Comparison of ENCODE assay signal across 25 mouse cellular contexts in the genomic region with DNA sequence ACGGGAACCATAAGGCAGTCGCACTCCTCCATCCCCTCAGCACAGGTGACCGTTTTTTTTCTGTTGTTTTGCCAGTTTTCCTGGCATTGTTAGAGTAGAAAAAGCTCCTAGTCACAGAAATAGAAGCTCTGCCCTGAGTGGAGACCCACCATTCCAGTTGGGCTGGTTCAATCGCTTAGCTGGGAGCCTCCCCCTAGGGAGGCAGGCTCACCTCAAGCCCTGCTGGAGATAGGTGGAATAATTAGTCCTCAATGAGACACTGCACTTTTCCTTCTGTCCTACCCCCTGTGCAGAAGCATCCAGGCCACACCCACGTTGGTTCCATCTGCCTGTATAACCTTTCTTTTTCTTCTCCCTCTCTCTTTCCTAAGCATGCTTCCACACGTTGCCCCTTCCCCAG. TPM values are rescaled to one million over a fixed set of nuclear protein-coding genes. Genes with fewer than 3 reads are reported as not detected.
DNase-seq lines count a peak whose midpoint lies in the region; ATAC-seq and TF ChIP-seq lines count a peak whose summit lies in the region.
"Had no signal": no experiment of that assay in that cellular context is flagged by ENCODE, and none has a peak within 500 bp of the region (broad histone marks: within the 10 kb centered on the region; RNA-seq: fewer than 3 reads in every experiment).

No protein-coding gene starts in this region.

- TF ChIP-seq EP300 in lung, postnatal 0 days (IDR thresholded peaks at IDR 0.05): no peak

- no peak overlapping the region for H3K4me2 ChIP-seq in forebrain, embryonic 13.5 days
- H3K4me2 ChIP-seq in lung, postnatal 0 days (replicated peaks; ENCODE audit: low read depth, low read length): no peak overlapping the region
- no peak overlapping the region for H3K4me2 ChIP-seq in embryonic facial prominence, embryonic 15.5 days (replicated peaks)
- no peak overlapping the region for H3K4me2 ChIP-seq in stomach, embryonic 16.5 days (ENCODE audit: low read depth, low read length)
- H3K4me2 ChIP-seq: hindbrain, embryonic 13.5 days; limb, embryonic 15.5 days had no signal

- ATAC-seq in forebrain, embryonic 13.5 days: no peak
- ATAC-seq in lung, postnatal 0 days: peak; percentile 17; the same call in 1 of the 2 replicates
- ATAC-seq in embryonic facial prominence, embryonic 15.5 days (ENCODE audit: insufficient number of reproducible peaks, low FRiP score, low TSS enrichment, low read depth): peak; percentile 78; the same call in 1 of the 2 replicates
- ATAC-seq in stomach, embryonic 16.5 days (ENCODE audit: insufficient read depth, low FRiP score): peak; percentile 49; the same call in 1 of the 2 replicates
- ATAC-seq: forebrain, postnatal 0 days; liver, postnatal 0 days had no signal

- 0 out of 2 replicates have a peak overlapping the region, but pooled peaks have one; percentile 8 for H3K27ac ChIP-seq in forebrain, embryonic 10.5 days
- H3K27ac ChIP-seq in forebrain, embryonic 13.5 days: no peak overlapping the region
- no peak overlapping the region for H3K27ac ChIP-seq in lung, postnatal 0 days (ENCODE audit: low read length)
- H3K27ac ChIP-seq in embryonic facial prominence, embryonic 15.5 days (replicated peaks): peak overlapping the region; percentile 68
- H3K27ac ChIP-seq in stomach, embryonic 16.5 days (ENCODE audit: low read length): peak overlapping the region; percentile 71
- H3K27ac ChIP-seq: gastrocnemius, adult 2 months; hindbrain, embryonic 13.5 days; layer of hippocampus, adult 2 months; left cerebral cortex, adult 2 months; limb, embryonic 15.5 days; midbrain, embryonic 10.5 days had no signal

- peak; percentile 19; the same call in 1 of the 2 replicates for TF ChIP-seq CTCF in lung, postnatal 0 days (IDR thresholded peaks at IDR 0.05)

- peaks cover 8% of the 10 kb centered on the region for H3K4me1 ChIP-seq in forebrain, embryonic 10.5 days
- peaks cover 11% of the 10 kb centered on the region for H3K4me1 ChIP-seq in forebrain, embryonic 13.5 days
- H3K4me1 ChIP-seq in lung, postnatal 0 days (ENCODE audit: insufficient read depth, low read depth, low read length): peaks cover 11% of the 10 kb centered on the region; the same call in 1 of the 2 replicates
- H3K4me1 ChIP-seq in embryonic facial prominence, embryonic 15.5 days: peaks cover 18% of the 10 kb centered on the region
- peaks cover 19% of the 10 kb centered on the region for H3K4me1 ChIP-seq in stomach, embryonic 16.5 days (ENCODE audit: control insufficient read depth, insufficient read depth, low read length)

- no peaks in the 10 kb centered on the region for H3K27me3 ChIP-seq in forebrain, embryonic 10.5 days (ENCODE audit: poor library complexity, severe bottlenecking)
- H3K27me3 ChIP-seq in forebrain, embryonic 13.5 days: no peaks in the 10 kb centered on the region
- no peaks in the 10 kb centered on the region for H3K27me3 ChIP-seq in lung, postnatal 0 days (replicated peaks; ENCODE audit: insufficient read depth, low read length)
- no peaks in the 10 kb centered on the region for H3K27me3 ChIP-seq in embryonic facial prominence, embryonic 15.5 days
- no peaks in the 10 kb centered on the region for H3K27me3 ChIP-seq in stomach, embryonic 16.5 days (ENCODE audit: control insufficient read depth, insufficient read depth, low read length)
- H3K27me3 ChIP-seq: CH12.LX; hindbrain, embryonic 13.5 days; limb, embryonic 15.5 days had no signal

- WGBS in forebrain, embryonic 10.5 days: 46% methylated on average over 6 of the region's 6 CpGs
- WGBS in forebrain, embryonic 13.5 days: 48% methylated on average over 6 of the region's 6 CpGs
- WGBS in lung, postnatal 0 days: 34% methylated on average over 6 of the region's 6 CpGs
- 31% methylated on average over 6 of the region's 6 CpGs for WGBS in embryonic facial prominence, embryonic 15.5 days
- 36% methylated on average over 6 of the region's 6 CpGs for WGBS in stomach, embryonic 16.5 days

- no peaks in the 10 kb centered on the region for H3K9me3 ChIP-seq in forebrain, embryonic 10.5 days
- no peaks in the 10 kb centered on the region for H3K9me3 ChIP-seq in forebrain, embryonic 13.5 days (replicated peaks)
- no peaks in the 10 kb centered on the region for H3K9me3 ChIP-seq in lung, postnatal 0 days (ENCODE audit: low read length)
- no peaks in the 10 kb centered on the region for H3K9me3 ChIP-seq in embryonic facial prominence, embryonic 15.5 days (replicated peaks)
- no peaks in the 10 kb centered on the region for H3K9me3 ChIP-seq in stomach, embryonic 16.5 days (replicated peaks; ENCODE audit: control insufficient read depth, low read length)
- H3K9me3 ChIP-seq: hindbrain, embryonic 13.5 days; limb, embryonic 15.5 days; midbrain, embryonic 10.5 days had no signal

- no peak overlapping the region for H3K9ac ChIP-seq in forebrain, embryonic 13.5 days
- H3K9ac ChIP-seq in lung, postnatal 0 days (replicated peaks; ENCODE audit: low read depth): no peak overlapping the region
- H3K9ac ChIP-seq in embryonic facial prominence, embryonic 15.5 days: no peak overlapping the region
- no peak overlapping the region for H3K9ac ChIP-seq in stomach, embryonic 16.5 days (ENCODE audit: low read length)
- H3K9ac ChIP-seq: forebrain, postnatal 0 days; hindbrain, embryonic 13.5 days; limb, embryonic 15.5 days; liver, postnatal 0 days had no signal

- H3K36me3 ChIP-seq in forebrain, embryonic 10.5 days (replicated peaks): no peaks in the 10 kb centered on the region
- H3K36me3 ChIP-seq in forebrain, embryonic 13.5 days (ENCODE audit: poor library complexity, severe bottlenecking): no peaks in the 10 kb centered on the region
- no peaks in the 10 kb centered on the region for H3K36me3 ChIP-seq in lung, postnatal 0 days (ENCODE audit: insufficient read depth, low read length)
- H3K36me3 ChIP-seq in embryonic facial prominence, embryonic 15.5 days: no peaks in the 10 kb centered on the region
- no peaks in the 10 kb centered on the region for H3K36me3 ChIP-seq in stomach, embryonic 16.5 days (ENCODE audit: control insufficient read depth, insufficient read depth, low read length)
- H3K36me3 ChIP-seq: hindbrain, embryonic 13.5 days; limb, embryonic 15.5 days; midbrain, embryonic 10.5 days had no signal

- no peak overlapping the region for H3K4me3 ChIP-seq in forebrain, embryonic 10.5 days
- no peak overlapping the region for H3K4me3 ChIP-seq in forebrain, embryonic 13.5 days
- no peak overlapping the region for H3K4me3 ChIP-seq in lung, postnatal 0 days (ENCODE audit: low read depth, low read length)
- H3K4me3 ChIP-seq in embryonic facial prominence, embryonic 15.5 days (replicated peaks): no peak overlapping the region
- no peak overlapping the region for H3K4me3 ChIP-seq in stomach, embryonic 16.5 days (replicated peaks; ENCODE audit: low read length)
- H3K4me3 ChIP-seq: erythroblast, embryonic 14.5 days; gastrocnemius, adult 2 months; hindbrain, embryonic 13.5 days; layer of hippocampus, adult 2 months; left cerebral cortex, adult 2 months; limb, embryonic 15.5 days; midbrain, embryonic 10.5 days had no signal

- no peak for DNase-seq in forebrain, embryonic 10.5 days (ENCODE audit: extremely low spot score, low spot score)
- DNase-seq in lung, postnatal 0 days (ENCODE audit: low spot score): peak; percentile 54
- no peak for DNase-seq in lung, adult 18-20 months
- DNase-seq in right cerebral cortex, postnatal 10 days (ENCODE audit: low spot score in 2 of 2): no peak
- no peak for DNase-seq in Muller cell, postnatal 12 days (ENCODE audit: inconsistent ontology term)
- DNase-seq: adrenal gland, postnatal 10 days; cerebellum, adult 18-20 months; forebrain, postnatal 0 days; gastrocnemius, adult 2 months; heart, adult 11 months; kidney, adult 2 months; liver, postnatal 0 days; thymus, adult 18-20 months had no signal

RNA-seq across cellular contexts. Expression of a gene that starts 23.8 kb away (rescaled TPM):
- not detected in 2 replicates for polyA plus RNA-seq in forebrain, embryonic 10.5 days (2016; fragmentation: Nextera tagmentation; extraction: Ambion mirVana)
- not detected in 2 replicates for polyA plus RNA-seq in forebrain, embryonic 13.5 days (2015; fragmentation: Nextera tagmentation; extraction: Ambion mirVana)
- not detected in 2 replicates for polyA plus RNA-seq in lung, postnatal 0 days (2015; fragmentation: Nextera tagmentation; extraction: Ambion mirVana)
- not detected in 2 replicates for polyA plus RNA-seq in embryonic facial prominence, embryonic 15.5 days (2015; fragmentation: Nextera tagmentation; extraction: Ambion mirVana)
- not detected in 2 replicates for polyA plus RNA-seq in stomach, embryonic 16.5 days (2015; fragmentation: Nextera tagmentation; extraction: Ambion mirVana)
- polyA plus RNA-seq: erythroblast, embryonic 14.5 days; forebrain, postnatal 0 days; heart, embryonic 14.5 days; hindbrain, embryonic 13.5 days; kidney, adult 2 months; limb, embryonic 15.5 days; liver, postnatal 0 days; spleen, adult 2 months had no signal

RNA-seq across cellular contexts. Expression of a gene that starts 23.9 kb away (rescaled TPM):
- polyA plus RNA-seq in forebrain, embryonic 10.5 days (2016; fragmentation: Nextera tagmentation; extraction: Ambion mirVana): 0.17 and 0.27 TPM in 2 replicates
- 0.14 TPM in 1 of 2 replicates, not detected in the other for polyA plus RNA-seq in forebrain, embryonic 13.5 days (2015; fragmentation: Nextera tagmentation; extraction: Ambion mirVana)
- polyA plus RNA-seq in lung, postnatal 0 days (2015; fragmentation: Nextera tagmentation; extraction: Ambion mirVana): 1.3 and 2.1 TPM in 2 replicates
- polyA plus RNA-seq in embryonic facial prominence, embryonic 15.5 days (2015; fragmentation: Nextera tagmentation; extraction: Ambion mirVana): not detected in 2 replicates
- polyA plus RNA-seq in stomach, embryonic 16.5 days (2015; fragmentation: Nextera tagmentation; extraction: Ambion mirVana): not detected in 2 replicates
- polyA plus RNA-seq: erythroblast, embryonic 14.5 days; heart, embryonic 14.5 days; hindbrain, embryonic 13.5 days; limb, embryonic 15.5 days; liver, postnatal 0 days; midbrain, embryonic 10.5 days had no signal

Comparison
In these comparisons a context has a peak if more than half of its experiments do, and no peak if none do; other contexts are left out.
1. H3K27ac ChIP-seq: peak in forebrain, embryonic 10.5 days (single experiment), embryonic facial prominence, embryonic 15.5 days (single experiment) and stomach, embryonic 16.5 days (single experiment); none in forebrain, embryonic 13.5 days (single experiment) and lung, postnatal 0 days (single experiment).